Mouse (Mus musculus) embryo, embryonic 11 days (tissue): ENCODE measurements around the gene Cadps2.

Experiments used
- DNase-seq: peaks from one replicate; pipeline ENCODE4 v3.0.0-alpha.2; 2015

The Cadps2 gene

GRCm38 (mm10) chr6:23498611-23499010 lies 340.6 kb downstream of the Cadps2 start:
- no peak for DNase-seq

GRCm38 (mm10) chr6:23491804-23492203 lies 347.4 kb downstream of the Cadps2 start:
- peak; percentile 59 for DNase-seq

- no peak for DNase-seq
Observed at GRCm38 (mm10) chr6:23490431-23490830, 348.8 kb downstream of the Cadps2 start.

- DNase-seq, result no peak
Observed at GRCm38 (mm10) chr6:23489046-23489445, 350.2 kb downstream of the Cadps2 start.

- peak; percentile 49 for DNase-seq
Observed at GRCm38 (mm10) chr6:23472686-23473085, 366.5 kb downstream of the Cadps2 start.

GRCm38 (mm10) chr6:23471830-23472229 lies 367.4 kb downstream of the Cadps2 start:
- no peak for DNase-seq

GRCm38 (mm10) chr6:23467885-23468284 lies 371.3 kb downstream of the Cadps2 start:
- DNase-seq, result no peak

- peak; percentile 70 for DNase-seq
Observed at GRCm38 (mm10) chr6:23462600-23463280, 376.5 kb downstream of the Cadps2 start.

- DNase-seq, result peak; percentile 87
Observed at GRCm38 (mm10) chr6:23457748-23458147, 381.5 kb downstream of the Cadps2 start.

GRCm38 (mm10) chr6:23453907-23454306 lies 385.3 kb downstream of the Cadps2 start:
- no peak for DNase-seq

GRCm38 (mm10) chr6:23439897-23440296 lies 399.3 kb downstream of the Cadps2 start:
- no peak for DNase-seq

GRCm38 (mm10) chr6:23410256-23411049 lies 428.8 kb downstream of the Cadps2 start:
- peak; percentile 4 for DNase-seq

GRCm38 (mm10) chr6:23394131-23394530 lies 445.1 kb downstream of the Cadps2 start:
- DNase-seq, result no peak

- DNase-seq, result no peak
Observed at GRCm38 (mm10) chr6:23392711-23393110, 446.5 kb downstream of the Cadps2 start.

- no peak for DNase-seq
Observed at GRCm38 (mm10) chr6:23386711-23387110, 452.5 kb downstream of the Cadps2 start.

GRCm38 (mm10) chr6:23383004-23383347 lies 456.2 kb downstream of the Cadps2 start:
- peak; percentile 58 for DNase-seq

GRCm38 (mm10) chr6:23382283-23383003 lies 456.8 kb downstream of the Cadps2 start:
- peak; percentile 75 for DNase-seq

- no peak for DNase-seq
Observed at GRCm38 (mm10) chr6:23376327-23376726, 462.9 kb downstream of the Cadps2 start.

GRCm38 (mm10) chr6:23361842-23362451 lies 477.3 kb downstream of the Cadps2 start:
- no peak for DNase-seq

GRCm38 (mm10) chr6:23360596-23360995 lies 478.6 kb downstream of the Cadps2 start:
- no peak for DNase-seq

- DNase-seq, result no peak
Observed at GRCm38 (mm10) chr6:23356141-23356540, 483.1 kb downstream of the Cadps2 start.

GRCm38 (mm10) chr6:23353480-23353879 lies 485.7 kb downstream of the Cadps2 start:
- DNase-seq, result peak; percentile 62

GRCm38 (mm10) chr6:23337411-23338063 lies 501.7 kb downstream of the Cadps2 start:
- DNase-seq, result no peak
